Mouse (Mus musculus) liver, embryonic 14.5 days (tissue): ENCODE results near the gene Nrn1.

ENCODE experiments used
- CTCF ChIP-seq: IDR thresholded peaks from 2 replicates; pipeline ENCODE4 v1.5.1; 2016; ENCODE audit warnings: antibody characterized with exemption, low read depth, control low read depth
- EP300 ChIP-seq: IDR thresholded peaks from 2 replicates; pipeline ENCODE4 v1.6.1; 2016; ENCODE audit warnings: antibody characterized with exemption, low read depth

GRCm38 (mm10) chr13:36680690-36681355, 54.1 kb downstream of the Nrn1 start:
- TF ChIP-seq EP300 (no peak), CTCF (no peak)
